Mouse (Mus musculus) G1E (cell line): Measurements from ENCODE around the gene Dnaaf3. TPM values are rescaled to one million over a fixed set of nuclear protein-coding genes. Genes with fewer than 3 reads are reported as not detected.
A peak's percentile ranks its signal among the peaks of the same experiment; 100 is the strongest.
"Not testable (repeated sequence)": the region's sequence is repeated elsewhere in the genome, so short reads cannot be mapped to it uniquely, and the experiment has no call there.

ENCODE experiments used
- ATAC-seq: 2 replicates; pipeline ENCODE4 v1.8.0; 2016; ENCODE audit warnings: mild to moderate bottlenecking; ENCODE audit not compliant: insufficient number of reproducible peaks, poor library complexity, low FRiP score, severe bottlenecking; ENCODE audit errors: extremely low read depth
- DNase-seq: peaks from one replicate; pipeline ENCODE4 v3.0.0; 2012; ENCODE audit warnings: low spot score
- H3K27me3 ChIP-seq: 2 replicates; pipeline ENCODE4 v1.6.1; 2012; ENCODE audit warnings: mild to moderate bottlenecking, low read length, inconsistent platforms; ENCODE audit not compliant: insufficient read depth
- H3K36me3 ChIP-seq: replicated peaks from 2 replicates; pipeline ENCODE3; 2012; ENCODE audit warnings: mild to moderate bottlenecking, inconsistent platforms
- H3K4me1 ChIP-seq: 2 replicates; pipeline ENCODE4 v1.6.1; 2012; ENCODE audit warnings: low read depth, low read length, inconsistent platforms, mixed read lengths; ENCODE audit not compliant: insufficient read depth
- H3K4me3 ChIP-seq: 2 replicates; pipeline ENCODE4 v1.5.1; 2012; ENCODE audit warnings: low read depth, mild to moderate bottlenecking, inconsistent platforms, low read length, moderate library complexity, mixed read lengths
- H3K9me3 ChIP-seq: replicated peaks from 2 replicates; pipeline ENCODE4 v1.6.1; 2012; ENCODE audit warnings: inconsistent platforms
- CTCF ChIP-seq: IDR thresholded peaks from 2 replicates; pipeline ENCODE4 v1.5.1; 2012; ENCODE audit warnings: low read depth, low read length, inconsistent platforms, mixed read lengths
- GATA1 ChIP-seq: IDR thresholded peaks from 2 replicates; pipeline ENCODE4 v1.6.1; 2012; ENCODE audit warnings: borderline replicate concordance, low read length, inconsistent platforms, mixed read lengths
- GATA2 ChIP-seq: IDR thresholded peaks from 2 replicates; pipeline ENCODE4 v1.6.1; 2012; ENCODE audit warnings: low read depth, low read length, inconsistent platforms, borderline replicate concordance
- POLR2AphosphoS5 ChIP-seq: IDR thresholded peaks from 2 replicates; pipeline ENCODE4 v1.6.1; 2012; ENCODE audit warnings: low read depth, low read length, inconsistent platforms; ENCODE audit not compliant: insufficient replicate concordance
- TAL1 ChIP-seq: conservative IDR thresholded peaks from 2 replicates; pipeline ENCODE4 v1.6.1; 2012; ENCODE audit warnings: low read depth, low read length, inconsistent platforms, mixed read lengths
- polyA plus RNA-seq: library from polyadenylated mRNA; stranded (reverse); fragments of >175 nt; gene quantifications from 2 replicates; pipeline ENCODE4 v1.2.3, GENCODE M21; 2012
- total RNA-seq, 2 experiments: library from RNA; stranded (forward) in 1 of 2; stranded (reverse) in 1 of 2; fragments of 200-1000 nt in 1 of 2; fragments of >200 nt in 1 of 2; fragmentation: Nextera tagmentation in 1 of 2; gene quantifications; 2 replicates each; pipeline ENCODE4 v1.2.3; 2014 to 2017

Gene Dnaaf3
- not detected in 2 replicates for total RNA-seq (2014; fragmentation: Nextera tagmentation)
- not detected in 2 replicates for total RNA-seq (2017)
- not detected in 2 replicates for polyA plus RNA-seq

DNA sequence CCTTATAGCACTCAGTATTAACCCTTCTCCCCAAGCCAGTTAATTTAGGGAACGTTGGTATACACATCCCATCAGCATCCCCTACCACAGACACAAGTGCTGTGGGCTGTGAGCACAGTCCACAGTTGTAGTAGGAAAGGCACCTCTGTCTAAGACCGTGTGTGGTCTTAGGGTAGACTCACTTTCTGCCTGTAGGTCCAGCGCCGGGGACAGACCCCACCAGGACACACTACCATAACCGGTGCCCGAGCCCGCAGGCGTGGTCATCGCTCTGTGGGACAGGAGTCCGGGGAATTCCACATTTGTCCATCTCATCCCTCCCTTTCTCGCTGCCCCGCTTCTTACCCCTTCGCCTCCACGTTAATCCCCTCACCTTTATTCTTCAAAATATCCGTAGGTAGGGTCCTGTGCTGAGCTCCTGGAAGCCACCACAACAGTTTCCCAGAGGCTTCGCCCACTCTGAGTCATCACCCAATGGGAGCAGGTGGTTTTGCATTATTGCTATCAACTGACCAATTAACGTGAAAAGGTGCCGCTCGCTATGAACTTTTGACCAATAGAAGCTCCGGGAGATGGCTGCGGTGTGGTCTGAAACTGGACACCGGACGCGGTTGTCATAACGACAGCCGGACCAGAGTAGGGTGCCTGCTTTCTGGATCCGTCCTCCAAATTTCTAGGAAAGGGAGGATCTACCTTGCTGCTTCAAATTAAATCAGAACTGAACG is at the start of gene Dnaaf3:
Gene Dnaaf3 (minus strand): TSS at position 449 of the 725 bp plus-strand sequence.
- Histone ChIP-seq H3K9me3 (no peaks in the 10 kb centered on the region), H3K36me3 (no peaks in the 10 kb centered on the region), H3K4me1 (no peaks in the 10 kb centered on the region), H3K4me3 (no peak within 1 kb of the TSS), H3K27me3 (peaks cover 24% of the 10 kb centered on the region)
- no peak for TF ChIP-seq POLR2AphosphoS5
- TF ChIP-seq GATA1: no peak
- no peak for TF ChIP-seq TAL1
- no peak for TF ChIP-seq CTCF
- TF ChIP-seq GATA2: no peak
- no peak for ATAC-seq
- no peak for DNase-seq

DNA sequence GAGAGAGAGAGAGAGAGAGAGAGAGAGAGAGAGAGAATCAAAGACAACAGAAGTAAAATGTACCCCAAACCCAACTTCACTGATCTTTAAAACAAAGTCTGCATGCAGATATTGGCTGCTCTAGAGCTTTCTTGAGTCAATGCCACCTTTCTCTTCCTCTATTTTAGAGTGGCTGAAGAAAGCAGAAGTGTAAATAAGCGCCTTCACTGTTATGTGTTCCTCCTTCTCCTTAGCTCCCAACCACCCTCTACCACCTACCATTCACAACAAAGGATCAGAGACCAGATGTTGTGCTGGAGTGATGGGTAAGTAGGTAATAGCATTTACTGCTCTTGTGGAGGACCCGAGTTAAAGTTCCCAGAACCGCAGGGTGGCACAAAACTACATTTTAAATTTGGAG is 49.2 kb upstream of the Dnaaf3 start:
- not testable (repeated sequence) for H3K27me3 ChIP-seq, H3K4me3 ChIP-seq, DNase-seq, ATAC-seq, H3K36me3 ChIP-seq, H3K9me3 ChIP-seq, H3K4me1 ChIP-seq

DNA sequence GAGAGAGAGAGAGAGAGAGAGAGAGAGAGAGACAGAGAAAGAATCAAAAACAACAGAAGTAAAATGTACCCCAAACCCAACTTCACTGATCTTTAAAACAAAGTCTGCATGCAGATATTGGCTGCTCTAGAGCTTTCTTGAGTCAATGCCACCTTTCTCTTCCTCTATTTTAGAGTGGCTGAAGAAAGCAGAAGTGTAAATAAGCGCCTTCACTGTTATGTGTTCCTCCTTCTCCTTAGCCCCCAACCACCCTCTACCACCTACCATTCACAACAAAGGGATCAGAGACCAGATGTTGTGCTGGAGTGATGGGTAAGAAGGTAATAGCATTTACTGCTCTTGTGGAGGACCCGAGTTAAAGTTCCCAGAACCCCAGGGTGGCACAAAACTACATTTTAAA is 40.1 kb upstream of the Dnaaf3 start:
- not testable (repeated sequence) for H3K4me3 ChIP-seq, DNase-seq, ATAC-seq, H3K27me3 ChIP-seq, H3K36me3 ChIP-seq, H3K9me3 ChIP-seq, H3K4me1 ChIP-seq

DNA sequence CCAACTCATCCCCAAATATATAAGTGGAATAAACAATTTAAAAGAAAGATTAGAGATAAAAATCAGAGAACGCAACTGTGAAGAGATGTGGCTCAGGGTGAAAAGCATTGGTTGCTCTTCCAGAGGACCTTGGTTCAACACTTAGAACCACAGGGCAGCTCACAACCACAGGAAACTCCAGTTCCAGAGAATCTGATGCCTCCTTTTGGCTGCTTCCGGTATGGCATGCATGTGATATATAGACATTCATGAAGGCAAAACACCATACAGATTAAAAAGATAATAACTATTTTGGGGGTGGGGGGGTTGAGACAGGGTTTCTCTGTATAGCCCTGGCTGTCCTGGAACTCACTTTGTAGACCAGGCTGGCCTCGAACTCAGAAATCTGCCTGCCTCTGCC is 30.4 kb upstream of the Dnaaf3 start:
- DNase-seq: no peak
- Histone ChIP-seq H3K4me1 (no peaks in the 10 kb centered on the region), H3K36me3 (no peaks in the 10 kb centered on the region), H3K4me3 (no peak overlapping the region), H3K27me3 (no peaks in the 10 kb centered on the region), H3K9me3 (no peaks in the 10 kb centered on the region)
- no peak for ATAC-seq
- TF ChIP-seq GATA1 (no peak), CTCF (0 out of 2 replicates have a peak, but pooled peaks have one; percentile 6), GATA2 (no peak)

DNA sequence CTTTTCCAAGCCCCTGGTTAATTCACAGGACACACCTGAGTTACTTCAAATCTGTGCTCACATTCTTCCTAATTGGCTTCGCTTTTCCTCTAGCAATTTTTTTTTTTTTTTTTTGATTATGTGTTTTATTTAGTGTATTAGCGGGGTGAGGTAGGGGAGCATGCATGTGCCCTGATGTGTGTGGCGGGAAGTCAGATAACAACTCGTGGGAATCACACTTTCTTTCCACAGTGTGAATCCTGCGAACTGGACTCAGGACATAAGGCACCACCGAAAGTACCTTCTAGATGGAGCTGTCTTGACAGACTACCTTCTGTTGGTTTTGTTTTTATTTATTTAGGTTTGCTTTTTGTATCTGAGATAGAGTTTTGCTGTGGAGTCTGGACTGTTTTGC is 24.9 kb upstream of the Dnaaf3 start:
- DNase-seq (no peak), ATAC-seq (no peak)
- Histone ChIP-seq H3K27me3 (peaks cover 22% of the 10 kb centered on the region), H3K36me3 (no peaks in the 10 kb centered on the region), H3K4me3 (no peak overlapping the region), H3K9me3 (no peaks in the 10 kb centered on the region), H3K4me1 (no peaks in the 10 kb centered on the region; the same call in 1 of the 2 replicates)
- no peak for TF ChIP-seq GATA2
- TF ChIP-seq TAL1: no peak
- TF ChIP-seq GATA1: no peak
- no peak for TF ChIP-seq CTCF
- TF ChIP-seq POLR2AphosphoS5: no peak

DNA sequence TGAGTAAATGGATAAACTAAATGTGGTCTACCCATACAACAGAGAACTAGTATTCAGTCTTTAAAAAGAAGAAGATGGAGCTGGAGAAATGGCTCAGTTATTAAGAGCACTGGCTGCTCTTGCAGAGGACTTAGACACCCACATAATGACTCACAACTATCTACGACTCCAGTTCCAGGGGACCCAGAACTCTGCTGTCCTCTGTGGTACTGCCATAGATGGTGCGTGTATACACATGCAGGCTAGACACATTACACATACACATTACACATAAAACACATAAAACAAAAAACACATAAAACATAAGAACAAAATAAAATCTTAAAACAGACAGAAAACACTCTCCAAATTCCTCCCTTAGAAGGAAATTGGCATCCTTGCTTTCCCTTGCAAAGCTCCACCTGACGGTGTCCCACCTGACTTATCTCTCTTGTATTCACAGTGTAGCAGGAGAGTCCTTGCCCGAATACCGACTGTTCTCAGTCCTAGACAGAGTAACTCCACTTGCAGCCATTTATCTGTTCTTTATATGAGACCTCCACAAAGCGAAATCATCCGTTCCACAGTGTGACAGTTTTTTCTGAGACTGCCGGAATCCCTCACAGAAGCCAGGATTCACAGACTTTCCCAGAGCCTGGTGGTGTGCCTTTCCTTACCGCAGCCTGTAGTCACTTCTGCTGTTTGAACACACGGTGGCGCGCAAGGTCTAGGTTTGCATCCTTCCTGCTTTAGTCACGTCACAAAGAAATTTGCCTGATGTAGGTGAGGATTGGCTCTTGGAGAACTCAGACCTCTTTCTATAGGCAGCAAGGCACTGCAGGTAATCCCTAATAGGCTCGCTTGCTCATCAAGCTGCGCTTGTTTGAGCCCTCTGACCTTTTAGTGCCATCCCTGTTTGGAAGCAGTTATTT is 24.3 kb upstream of the Dnaaf3 start:
- TF ChIP-seq CTCF (peak; percentile 68), GATA2 (no peak)
- ATAC-seq: peak; percentile 57
- peaks cover 22% of the 10 kb centered on the region for H3K27me3 ChIP-seq

DNA sequence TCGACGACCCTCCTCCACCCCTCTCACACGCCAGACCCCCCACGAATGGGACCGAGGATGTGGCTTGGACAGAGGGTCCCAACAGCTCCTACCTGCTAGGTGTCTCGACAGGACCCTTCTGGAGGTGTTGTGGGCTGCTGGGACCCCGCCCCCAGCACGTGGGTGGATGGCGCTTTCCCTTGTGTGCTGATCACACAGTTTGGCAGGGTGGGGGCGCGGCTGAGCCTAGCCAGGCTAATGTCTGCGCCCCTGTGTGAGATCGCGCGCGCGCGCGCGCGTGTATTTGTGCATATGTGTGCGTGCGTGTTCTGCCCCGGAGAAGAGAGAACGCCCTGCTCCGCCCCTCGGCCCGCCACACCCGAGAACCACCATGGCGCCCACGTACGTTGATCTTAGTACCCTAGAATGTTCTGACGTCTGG is 15.0 kb upstream of the Dnaaf3 start, which contains the start of gene Syt5:
Gene Syt5 (minus strand): TSS at position 321 of the 421 bp plus-strand sequence.
- Histone ChIP-seq H3K27me3 (peaks cover 14% of the 10 kb centered on the region; the same call in 1 of the 2 replicates), H3K4me3 (no peak within 1 kb of the TSS), H3K36me3 (no peaks in the 10 kb centered on the region), H3K4me1 (peaks cover 2% of the 10 kb centered on the region), H3K9me3 (no peaks in the 10 kb centered on the region)
- no peak for TF ChIP-seq GATA2
- TF ChIP-seq CTCF: no peak
- TF ChIP-seq GATA1: no peak
- TF ChIP-seq TAL1: no peak
- TF ChIP-seq POLR2AphosphoS5: no peak
- DNase-seq (no peak), ATAC-seq (no peak)

More for the DNA sequence above, 24.3 kb upstream of the Dnaaf3 start:
- H3K4me3 ChIP-seq: no peak overlapping the region
- no peaks in the 10 kb centered on the region for H3K9me3 ChIP-seq
- peak; percentile 48 for DNase-seq
- H3K4me1 ChIP-seq: no peaks in the 10 kb centered on the region; the same call in 1 of the 2 replicates
- H3K36me3 ChIP-seq: no peaks in the 10 kb centered on the region
